Mouse (Mus musculus): ENCODE results near the gene Nrg3. TPM values are rescaled to one million over a fixed set of nuclear protein-coding genes. Genes with fewer than 3 reads are reported as not detected.

Nrg3 gene
- polyA plus RNA-seq, 1 experiment from 2014 or later: 0.28 TPM

DNA sequence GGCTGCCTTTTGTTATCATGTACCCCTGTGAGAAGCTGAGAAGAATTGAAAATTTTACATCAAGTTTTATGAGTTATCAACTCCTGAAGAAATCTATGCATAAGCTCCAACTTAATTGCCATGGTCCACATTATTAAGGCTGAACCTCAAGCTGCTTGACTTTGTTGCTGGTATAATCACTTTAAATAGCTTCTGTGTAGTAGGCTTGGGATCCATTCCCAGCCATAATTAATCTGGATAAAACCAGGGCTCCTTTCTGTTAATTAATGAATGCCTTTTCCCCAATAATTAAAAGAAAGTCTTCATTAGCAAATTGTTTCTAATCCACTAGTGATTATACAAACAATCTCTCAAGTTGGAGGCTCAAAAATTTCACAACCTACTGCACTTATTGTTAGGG, 742.4 kb downstream of the Nrg3 start:
- Histone ChIP-seq H3K27me3 (replicated peaks; ENCODE audit: control insufficient read depth, insufficient read depth, low read length) (no peaks in the 10 kb centered on the region), H3K4me1 (ENCODE audit: control insufficient read depth, insufficient read depth, low read length) (no peaks in the 10 kb centered on the region), H3K36me3 (ENCODE audit: control insufficient read depth, insufficient read depth, low read length) (no peaks in the 10 kb centered on the region), H3K4me3 (ENCODE audit: low read length) (no peak overlapping the region), H3K9me3 (ENCODE audit: control insufficient read depth, low read length) (no peaks in the 10 kb centered on the region), H3K9ac (ENCODE audit: low read depth, low read length) (no peak overlapping the region), H3K27ac (ENCODE audit: low read length) (no peak overlapping the region), H3K4me2 (ENCODE audit: low read depth, low read length) (no peak overlapping the region)
- ATAC-seq: no peak

DNA sequence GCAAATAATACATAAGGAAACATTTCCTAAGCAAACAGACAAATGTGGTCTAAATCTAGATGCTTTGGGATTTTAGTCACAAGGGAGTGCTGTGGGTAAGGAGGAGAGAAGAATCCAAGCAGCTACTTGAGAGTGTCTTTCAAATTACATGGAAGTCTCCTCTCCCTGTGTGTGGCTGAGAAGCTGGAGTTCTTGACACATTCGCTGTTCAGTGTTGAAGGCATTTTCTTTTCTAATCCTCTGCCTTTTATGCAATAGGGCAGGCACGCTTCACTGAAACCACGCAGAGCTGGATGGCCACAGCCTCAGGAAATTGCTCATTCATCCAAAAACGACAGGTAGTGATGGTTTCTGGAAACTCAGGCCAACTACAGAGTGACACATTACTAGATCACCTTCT, 769.0 kb downstream of the Nrg3 start:
- Histone ChIP-seq H3K4me2 (ENCODE audit: low read depth, low read length) (no peak overlapping the region), H3K36me3 (ENCODE audit: control insufficient read depth, insufficient read depth, low read length) (no peaks in the 10 kb centered on the region), H3K4me1 (ENCODE audit: control insufficient read depth, insufficient read depth, low read length) (no peaks in the 10 kb centered on the region), H3K9me3 (ENCODE audit: control insufficient read depth, low read length) (no peaks in the 10 kb centered on the region), H3K27ac (ENCODE audit: low read length) (no peak overlapping the region), H3K27me3 (replicated peaks; ENCODE audit: control insufficient read depth, insufficient read depth, low read length) (no peaks in the 10 kb centered on the region), H3K4me3 (ENCODE audit: low read length) (no peak overlapping the region), H3K9ac (ENCODE audit: low read depth, low read length) (no peak overlapping the region)
- 45% methylated on average over 4 of the region's 4 CpGs for WGBS
- no peak for ATAC-seq

DNA sequence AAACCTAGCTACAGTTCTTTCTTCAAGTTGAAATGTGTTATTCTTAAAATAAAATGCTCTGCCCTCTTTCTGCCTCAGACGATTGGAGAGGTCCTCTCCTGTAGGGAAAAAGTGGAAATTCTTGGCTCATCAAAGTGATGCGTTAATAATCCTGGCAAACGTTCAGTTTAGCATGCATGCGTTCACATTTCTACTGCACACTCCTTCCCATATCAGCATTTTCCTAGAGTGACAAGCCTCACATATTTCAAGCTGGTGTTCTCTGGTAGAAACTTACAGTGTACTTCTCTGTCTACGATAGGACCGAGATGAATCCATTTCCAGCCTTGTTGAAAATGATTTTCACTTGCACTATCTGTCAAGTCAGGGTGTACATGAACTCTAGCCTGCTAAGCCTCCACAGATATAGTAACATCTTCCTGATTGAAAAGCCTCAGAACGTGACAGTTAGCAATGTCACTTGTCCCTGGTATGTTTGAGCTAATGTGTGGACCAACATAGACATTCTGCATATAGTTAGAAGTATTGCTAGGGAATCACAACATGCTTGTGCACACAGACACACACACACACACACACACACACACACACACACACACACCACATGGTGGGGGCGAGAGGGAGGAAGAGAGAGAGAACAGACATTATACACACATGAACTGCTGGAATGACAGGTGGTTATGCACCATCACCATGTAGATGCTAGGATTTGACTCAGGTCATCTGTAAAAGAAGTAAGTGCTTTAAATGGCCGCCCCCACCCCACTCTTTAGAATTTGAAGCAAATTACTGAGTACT, 770.1 kb downstream of the Nrg3 start:
- Histone ChIP-seq H3K27ac (ENCODE audit: low read length) (no peak overlapping the region), H3K4me1 (ENCODE audit: control insufficient read depth, insufficient read depth, low read length) (no peaks in the 10 kb centered on the region), H3K36me3 (ENCODE audit: control insufficient read depth, insufficient read depth, low read length) (no peaks in the 10 kb centered on the region), H3K9ac (ENCODE audit: low read depth, low read length) (no peak overlapping the region), H3K27me3 (replicated peaks; ENCODE audit: control insufficient read depth, insufficient read depth, low read length) (no peaks in the 10 kb centered on the region), H3K4me2 (ENCODE audit: low read depth, low read length) (no peak overlapping the region), H3K9me3 (ENCODE audit: control insufficient read depth, low read length) (no peaks in the 10 kb centered on the region), H3K4me3 (ENCODE audit: low read length) (no peak overlapping the region)
- WGBS: 69% methylated on average over 9 of the region's 9 CpGs
- no peak for ATAC-seq

DNA sequence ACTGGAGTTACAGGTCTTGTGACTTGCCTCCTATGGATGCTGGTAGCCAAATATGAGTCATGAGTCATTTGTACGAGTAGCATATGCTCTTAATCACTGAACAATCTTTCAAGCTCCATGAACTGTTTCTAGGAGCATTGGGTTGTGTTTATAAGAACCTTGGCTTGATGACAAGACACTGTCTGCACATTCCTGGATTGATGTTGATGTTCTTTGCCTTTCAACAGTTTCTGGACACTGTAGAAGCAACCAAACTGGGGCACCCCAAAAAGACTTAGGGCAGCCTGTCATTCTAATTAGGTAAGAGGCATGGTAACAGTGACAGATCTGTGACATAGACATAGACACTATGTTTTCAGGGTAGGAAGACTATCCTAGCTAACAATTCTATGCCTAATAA, 771.5 kb downstream of the Nrg3 start:
- WGBS: 39% methylated on average over 1 of the region's 1 CpGs
- Histone ChIP-seq H3K4me1 (ENCODE audit: control insufficient read depth, insufficient read depth, low read length) (no peaks in the 10 kb centered on the region), H3K27me3 (replicated peaks; ENCODE audit: control insufficient read depth, insufficient read depth, low read length) (no peaks in the 10 kb centered on the region), H3K27ac (ENCODE audit: low read length) (no peak overlapping the region), H3K4me3 (ENCODE audit: low read length) (no peak overlapping the region), H3K9ac (ENCODE audit: low read depth, low read length) (no peak overlapping the region), H3K36me3 (ENCODE audit: control insufficient read depth, insufficient read depth, low read length) (no peaks in the 10 kb centered on the region), H3K4me2 (ENCODE audit: low read depth, low read length) (no peak overlapping the region), H3K9me3 (ENCODE audit: control insufficient read depth, low read length) (no peaks in the 10 kb centered on the region)
- ATAC-seq: no peak

DNA sequence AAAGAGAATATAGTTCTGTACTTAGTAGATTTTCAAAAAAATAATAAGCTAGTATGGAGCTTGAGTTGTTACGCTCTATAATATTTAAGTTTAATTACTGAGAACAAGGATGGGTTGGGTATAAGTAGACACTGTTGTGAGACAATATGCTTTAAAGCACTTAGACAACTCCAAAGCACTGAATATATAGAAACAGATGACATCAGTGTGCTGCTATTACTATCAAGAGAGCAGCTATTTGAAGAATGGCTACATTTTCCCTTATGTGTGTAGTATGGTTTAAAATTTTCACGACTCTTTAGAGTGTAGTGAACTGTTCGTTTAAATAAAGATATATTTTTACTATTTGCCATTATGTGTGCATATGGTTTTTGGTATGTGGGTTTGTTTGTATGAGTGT, 771.9 kb downstream of the Nrg3 start:
- Histone ChIP-seq H3K27ac (ENCODE audit: low read length) (no peak overlapping the region), H3K9me3 (ENCODE audit: control insufficient read depth, low read length) (no peaks in the 10 kb centered on the region), H3K4me3 (ENCODE audit: low read length) (no peak overlapping the region), H3K36me3 (ENCODE audit: control insufficient read depth, insufficient read depth, low read length) (no peaks in the 10 kb centered on the region), H3K9ac (ENCODE audit: low read depth, low read length) (no peak overlapping the region), H3K4me1 (ENCODE audit: control insufficient read depth, insufficient read depth, low read length) (no peaks in the 10 kb centered on the region), H3K4me2 (ENCODE audit: low read depth, low read length) (no peak overlapping the region), H3K27me3 (replicated peaks; ENCODE audit: control insufficient read depth, insufficient read depth, low read length) (no peaks in the 10 kb centered on the region)
- 82% methylated on average over 3 of the region's 3 CpGs for WGBS
- ATAC-seq: no peak

DNA sequence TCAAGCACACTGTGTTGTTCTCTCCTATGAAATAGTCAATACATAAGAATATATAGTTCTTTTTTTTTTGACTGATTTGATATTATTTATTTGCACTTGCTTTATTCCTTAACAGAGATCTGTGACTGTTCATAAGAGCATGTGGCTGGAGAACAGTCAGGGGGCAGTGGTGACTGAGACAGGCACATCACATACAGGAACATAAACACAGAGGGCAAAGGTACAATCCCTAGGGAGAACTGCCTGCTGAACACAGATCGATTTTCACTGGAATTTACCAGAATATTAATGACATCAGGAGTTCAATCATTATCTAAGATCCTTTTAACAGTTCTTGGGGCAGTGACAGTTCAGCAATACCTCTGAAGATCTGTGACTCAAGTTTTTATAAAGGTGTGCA, 812.9 kb downstream of the Nrg3 start:
- Histone ChIP-seq H3K27me3 (replicated peaks; ENCODE audit: control insufficient read depth, insufficient read depth, low read length) (no peaks in the 10 kb centered on the region), H3K9ac (ENCODE audit: low read depth, low read length) (no peak overlapping the region), H3K4me3 (ENCODE audit: low read length) (no peak overlapping the region), H3K27ac (ENCODE audit: low read length) (no peak overlapping the region), H3K4me1 (ENCODE audit: control insufficient read depth, insufficient read depth, low read length) (no peaks in the 10 kb centered on the region), H3K36me3 (ENCODE audit: control insufficient read depth, insufficient read depth, low read length) (no peaks in the 10 kb centered on the region), H3K4me2 (ENCODE audit: low read depth, low read length) (no peak overlapping the region), H3K9me3 (ENCODE audit: control insufficient read depth, low read length) (no peaks in the 10 kb centered on the region)
- no peak for ATAC-seq
- 29% methylated on average over 1 of the region's 1 CpGs for WGBS

DNA sequence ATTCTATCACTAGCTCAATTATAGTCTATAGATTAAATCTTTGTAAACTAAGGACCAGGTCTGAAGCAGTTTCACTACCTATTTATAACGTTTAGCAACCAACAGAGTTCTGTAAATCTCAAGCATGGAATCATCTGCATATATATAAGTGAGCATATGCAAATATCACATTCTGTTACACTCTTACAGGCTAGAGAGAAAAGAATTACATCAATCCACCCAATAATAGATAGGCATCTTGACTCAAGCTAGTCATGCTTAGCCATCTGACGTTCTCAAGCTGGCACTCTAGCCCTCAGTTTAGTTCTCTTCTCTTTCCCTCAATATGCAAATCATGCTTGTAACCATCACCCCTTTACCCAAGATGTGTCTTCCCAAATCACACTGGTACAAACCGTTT, 835.8 kb downstream of the Nrg3 start:
- Histone ChIP-seq H3K27ac (ENCODE audit: low read length) (no peak overlapping the region), H3K9ac (ENCODE audit: low read depth, low read length) (no peak overlapping the region), H3K36me3 (ENCODE audit: control insufficient read depth, insufficient read depth, low read length) (no peaks in the 10 kb centered on the region), H3K4me3 (ENCODE audit: low read length) (no peak overlapping the region), H3K27me3 (replicated peaks; ENCODE audit: control insufficient read depth, insufficient read depth, low read length) (no peaks in the 10 kb centered on the region), H3K9me3 (ENCODE audit: control insufficient read depth, low read length) (no peaks in the 10 kb centered on the region), H3K4me1 (ENCODE audit: control insufficient read depth, insufficient read depth, low read length) (no peaks in the 10 kb centered on the region), H3K4me2 (ENCODE audit: low read depth, low read length) (no peak overlapping the region)
- no peak for ATAC-seq
- WGBS: 79% methylated on average over 3 of the region's 3 CpGs

DNA sequence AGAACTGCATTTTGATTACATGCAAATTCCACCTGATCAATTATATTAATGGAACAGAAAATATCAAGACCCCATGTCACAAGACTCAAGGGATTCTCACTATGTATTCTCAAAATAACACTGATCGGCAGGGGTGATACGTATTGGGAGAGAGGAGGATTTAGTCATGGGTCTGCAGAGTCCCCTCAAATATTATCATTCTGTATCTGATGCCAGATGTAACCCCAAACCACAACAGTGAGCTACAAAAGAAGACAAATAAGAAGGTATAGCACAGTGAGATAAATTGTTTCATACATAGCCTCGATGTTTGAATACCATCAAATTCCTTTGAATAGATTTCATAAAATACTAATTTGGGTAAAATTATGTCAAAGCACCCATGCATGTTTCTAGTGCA, 842.8 kb downstream of the Nrg3 start:
- no peak overlapping the region for H3K27ac ChIP-seq (ENCODE audit: low read length)
- H3K4me1 ChIP-seq (ENCODE audit: control insufficient read depth, insufficient read depth, low read length): no peaks in the 10 kb centered on the region
- no peak overlapping the region for H3K9ac ChIP-seq (ENCODE audit: low read depth, low read length)
- no peak overlapping the region for H3K4me2 ChIP-seq (ENCODE audit: low read depth, low read length)
- no peak overlapping the region for H3K4me3 ChIP-seq (ENCODE audit: low read length)
- no peak for ATAC-seq
- WGBS: 94% methylated on average over 3 of the region's 3 CpGs
- no peaks in the 10 kb centered on the region for H3K36me3 ChIP-seq (ENCODE audit: control insufficient read depth, insufficient read depth, low read length)
- H3K9me3 ChIP-seq (ENCODE audit: control insufficient read depth, low read length): no peaks in the 10 kb centered on the region
- H3K27me3 ChIP-seq (replicated peaks; ENCODE audit: control insufficient read depth, insufficient read depth, low read length): no peaks in the 10 kb centered on the region

DNA sequence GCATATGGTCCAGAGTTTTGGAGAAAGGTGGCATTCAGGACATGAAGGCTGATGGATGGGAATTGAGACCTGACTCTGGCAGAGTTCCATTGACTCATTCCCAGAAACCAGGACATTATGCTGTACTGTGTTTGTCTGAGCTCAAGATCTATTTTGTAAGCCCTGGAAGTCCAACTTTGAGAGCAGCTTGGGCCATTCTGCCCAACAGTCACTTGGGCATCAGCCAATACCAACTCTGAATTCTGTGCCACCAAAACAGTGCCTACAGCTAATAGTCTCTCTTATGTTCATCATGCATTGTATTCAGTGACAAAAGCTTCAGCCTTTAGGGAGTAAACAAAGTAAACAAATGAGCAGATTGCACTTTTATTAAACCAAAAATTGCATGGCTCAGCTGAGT, 843.2 kb downstream of the Nrg3 start:
- Histone ChIP-seq H3K4me2 (ENCODE audit: low read depth, low read length) (no peak overlapping the region), H3K9ac (ENCODE audit: low read depth, low read length) (no peak overlapping the region), H3K36me3 (ENCODE audit: control insufficient read depth, insufficient read depth, low read length) (no peaks in the 10 kb centered on the region), H3K4me3 (ENCODE audit: low read length) (no peak overlapping the region), H3K4me1 (ENCODE audit: control insufficient read depth, insufficient read depth, low read length) (no peaks in the 10 kb centered on the region), H3K27ac (ENCODE audit: low read length) (no peak overlapping the region), H3K27me3 (replicated peaks; ENCODE audit: control insufficient read depth, insufficient read depth, low read length) (no peaks in the 10 kb centered on the region), H3K9me3 (ENCODE audit: control insufficient read depth, low read length) (no peaks in the 10 kb centered on the region)
- ATAC-seq: no peak
